Mouse (Mus musculus): ENCODE measurements around the gene Ovol2. TPM values are rescaled to one million over a fixed set of nuclear protein-coding genes. Genes with fewer than 3 reads are reported as not detected.

Ovol2 gene
- polyA plus RNA-seq, 1 experiment, result not detected

- TF ChIP-seq GATA1 (IDR thresholded peaks at IDR 0.05; ENCODE audit: borderline replicate concordance, low read length) (no peak), FLI1 (IDR thresholded peaks at IDR 0.05; ENCODE audit: low read length) (no peak)
- Histone ChIP-seq H3K4me1 (peaks cover 37% of the 10 kb centered on the region), H3K4me3 (replicated peaks) (peak overlapping the region; percentile 59), H3K36me3 (replicated peaks; ENCODE audit: low read length) (no peaks in the 10 kb centered on the region), H3K9me3 (no peaks in the 10 kb centered on the region), H3K27me3 (replicated peaks) (peaks cover 87% of the 10 kb centered on the region)
These were observed 2.0 kb downstream of the Ovol2 start for GRCm38 (mm10) chr2:144329937-144330336.

- H3K4me3 ChIP-seq (replicated peaks), result no peak overlapping the region
- TF ChIP-seq FLI1 (IDR thresholded peaks at IDR 0.05; ENCODE audit: low read length) (no peak), GATA1 (IDR thresholded peaks at IDR 0.05; ENCODE audit: borderline replicate concordance, low read length) (no peak)
- peaks cover 39% of the 10 kb centered on the region for H3K4me1 ChIP-seq
- H3K27me3 ChIP-seq (replicated peaks), result peaks cover 84% of the 10 kb centered on the region
- H3K36me3 ChIP-seq (replicated peaks; ENCODE audit: low read length), result no peaks in the 10 kb centered on the region
- H3K9me3 ChIP-seq, result no peaks in the 10 kb centered on the region
These were observed 2.5 kb downstream of the Ovol2 start for GRCm38 (mm10) chr2:144329451-144329850.

GRCm38 (mm10) chr2:144324218-144324617 is 7.7 kb downstream of the Ovol2 start:
- H3K9me3 ChIP-seq, result no peaks in the 10 kb centered on the region
- H3K27me3 ChIP-seq (replicated peaks), result peaks cover 51% of the 10 kb centered on the region
- TF ChIP-seq FLI1 (IDR thresholded peaks at IDR 0.05; ENCODE audit: low read length) (no peak), GATA1 (IDR thresholded peaks at IDR 0.05; ENCODE audit: borderline replicate concordance, low read length) (no peak)
- H3K4me1 ChIP-seq, result peaks cover 5% of the 10 kb centered on the region; the same call in 1 of the 2 replicates
- no peaks in the 10 kb centered on the region for H3K36me3 ChIP-seq (replicated peaks; ENCODE audit: low read length)
- no peak overlapping the region for H3K4me3 ChIP-seq (replicated peaks)

- no peaks in the 10 kb centered on the region for H3K9me3 ChIP-seq
- H3K4me3 ChIP-seq (replicated peaks), result no peak overlapping the region
- H3K4me1 ChIP-seq, result peaks cover 5% of the 10 kb centered on the region; the same call in 1 of the 2 replicates
- peaks cover 6% of the 10 kb centered on the region for H3K27me3 ChIP-seq (replicated peaks)
- TF ChIP-seq FLI1 (IDR thresholded peaks at IDR 0.05; ENCODE audit: low read length) (no peak), GATA1 (IDR thresholded peaks at IDR 0.05; ENCODE audit: borderline replicate concordance, low read length) (no peak)
- H3K36me3 ChIP-seq (replicated peaks; ENCODE audit: low read length), result no peaks in the 10 kb centered on the region
These were observed 20.6 kb downstream of the Ovol2 start for GRCm38 (mm10) chr2:144311372-144311771.

- Histone ChIP-seq H3K9me3 (no peaks in the 10 kb centered on the region), H3K27me3 (replicated peaks) (peaks cover 6% of the 10 kb centered on the region), H3K36me3 (replicated peaks; ENCODE audit: low read length) (no peaks in the 10 kb centered on the region), H3K4me1 (peaks cover 5% of the 10 kb centered on the region; the same call in 1 of the 2 replicates), H3K4me3 (replicated peaks) (no peak overlapping the region)
- TF ChIP-seq FLI1 (IDR thresholded peaks at IDR 0.05; ENCODE audit: low read length) (no peak), GATA1 (IDR thresholded peaks at IDR 0.05; ENCODE audit: borderline replicate concordance, low read length) (no peak)
These were observed 21.7 kb downstream of the Ovol2 start for GRCm38 (mm10) chr2:144310273-144310672.

GRCm38 (mm10) chr2:144308561-144308960 is 23.4 kb downstream of the Ovol2 start:
- no peak for TF ChIP-seq FLI1 (IDR thresholded peaks at IDR 0.05; ENCODE audit: low read length)
- TF ChIP-seq GATA1 (IDR thresholded peaks at IDR 0.05; ENCODE audit: borderline replicate concordance, low read length), result no peak

GRCm38 (mm10) chr2:144305721-144306294 is 26.1 kb downstream of the Ovol2 start:
- Histone ChIP-seq H3K4me1 (peaks cover 9% of the 10 kb centered on the region), H3K9me3 (no peaks in the 10 kb centered on the region), H3K27me3 (replicated peaks) (peaks cover 6% of the 10 kb centered on the region), H3K36me3 (replicated peaks; ENCODE audit: low read length) (no peaks in the 10 kb centered on the region), H3K4me3 (replicated peaks) (no peak overlapping the region)
- no peak for TF ChIP-seq GATA1 (IDR thresholded peaks at IDR 0.05; ENCODE audit: borderline replicate concordance, low read length)

More at GRCm38 (mm10) chr2:144308561-144308960, 23.4 kb downstream of the Ovol2 start:
- no peaks in the 10 kb centered on the region for H3K9me3 ChIP-seq
- no peaks in the 10 kb centered on the region for H3K36me3 ChIP-seq (replicated peaks; ENCODE audit: low read length)
- H3K27me3 ChIP-seq (replicated peaks), result peaks cover 6% of the 10 kb centered on the region
- no peak overlapping the region for H3K4me3 ChIP-seq (replicated peaks)
- peaks cover 5% of the 10 kb centered on the region; the same call in 1 of the 2 replicates for H3K4me1 ChIP-seq

- Histone ChIP-seq H3K4me1 (peaks cover 44% of the 10 kb centered on the region), H3K27me3 (replicated peaks) (no peaks in the 10 kb centered on the region), H3K36me3 (replicated peaks; ENCODE audit: low read length) (no peaks in the 10 kb centered on the region), H3K9me3 (no peaks in the 10 kb centered on the region), H3K4me3 (replicated peaks) (no peak overlapping the region)
- TF ChIP-seq FLI1 (IDR thresholded peaks at IDR 0.05; ENCODE audit: low read length), result no peak
- no peak for TF ChIP-seq GATA1 (IDR thresholded peaks at IDR 0.05; ENCODE audit: borderline replicate concordance, low read length)
These were observed 30.8 kb downstream of the Ovol2 start for GRCm38 (mm10) chr2:144301101-144301500.

- H3K27me3 ChIP-seq (replicated peaks), result no peaks in the 10 kb centered on the region
- TF ChIP-seq GATA1 (IDR thresholded peaks at IDR 0.05; ENCODE audit: borderline replicate concordance, low read length) (peak; percentile 90; the same call in 1 of the 3 replicates), FLI1 (IDR thresholded peaks at IDR 0.05; ENCODE audit: low read length) (no peak)
- peaks cover 55% of the 10 kb centered on the region for H3K4me1 ChIP-seq
- H3K9me3 ChIP-seq, result no peaks in the 10 kb centered on the region
- peak overlapping the region; percentile 79 for H3K4me3 ChIP-seq (replicated peaks)
- no peaks in the 10 kb centered on the region for H3K36me3 ChIP-seq (replicated peaks; ENCODE audit: low read length)
These were observed 31.9 kb downstream of the Ovol2 start for GRCm38 (mm10) chr2:144299749-144300669.

Data from megakaryocyte, embryonic 14.5 days (primary cell).